Mouse (Mus musculus): ENCODE results near the gene Gm609. TPM values are rescaled to one million over a fixed set of nuclear protein-coding genes. Genes with fewer than 3 reads are reported as not detected.

The Gm609 gene
- 0.10 TPM in 1 of 2 replicates, not detected in the other for polyA plus RNA-seq (2015; fragmentation: Nextera tagmentation; extraction: Ambion mirVana)

GRCm38 (mm10) chr16:45492927-45493326 lies at the start of gene Gm609:
Gene Gm609, minus strand, starts transcription at chr16:45492969.

GRCm38 (mm10) chr16:45535009-45535408 lies 42.2 kb upstream of the Gm609 start, which contains the start of gene Slc9c1:
Gene Slc9c1, plus strand, starts transcription at chr16:45535309.

GRCm38 (mm10) chr16:45531950-45532349 lies 39.2 kb upstream of the Gm609 start, which contains the start of gene Gm17783:
Gene Gm17783, minus strand, starts transcription at chr16:45532050.

GRCm38 (mm10) chr16:45408425-45409063 lies 84.2 kb downstream of the Gm609 start, which contains the start of gene Cd200:
Gene Cd200, minus strand, starts transcription at chr16:45409053.

Other genes with a start within 250 kb of the Gm609 start
- gene Cd200, start 83.9 kb downstream of the Gm609 start, polyA plus RNA-seq (2015; fragmentation: Nextera tagmentation; extraction: Ambion mirVana), result 169 and 332 TPM in 2 replicates
- gene Gm17783, start 39.1 kb upstream of the Gm609 start, polyA plus RNA-seq (2015; fragmentation: Nextera tagmentation; extraction: Ambion mirVana), result 0.21 and 0.24 TPM in 2 replicates
- gene Slc9c1, start 42.3 kb upstream of the Gm609 start, polyA plus RNA-seq (2015; fragmentation: Nextera tagmentation; extraction: Ambion mirVana), result not detected in 2 replicates
- 0.41 and 0.69 TPM in 2 replicates for gene Gcsam, start 117.4 kb upstream of the Gm609 start, polyA plus RNA-seq (2015; fragmentation: Nextera tagmentation; extraction: Ambion mirVana)
- gene BC016579, start 161.1 kb upstream of the Gm609 start, polyA plus RNA-seq (2015; fragmentation: Nextera tagmentation; extraction: Ambion mirVana), result 0.08 and 0.16 TPM in 2 replicates
- gene Tmprss7, start 200.7 kb upstream of the Gm609 start, polyA plus RNA-seq (2015; fragmentation: Nextera tagmentation; extraction: Ambion mirVana), result 0.10 and 0.25 TPM in 2 replicates
- 42.8 and 105 TPM in 2 replicates for gene Tagln3, start 231.6 kb upstream of the Gm609 start, polyA plus RNA-seq (2015; fragmentation: Nextera tagmentation; extraction: Ambion mirVana)
- gene Abhd10, start 250.0 kb upstream of the Gm609 start, polyA plus RNA-seq (2015; fragmentation: Nextera tagmentation; extraction: Ambion mirVana), result 35.5 and 49.3 TPM in 2 replicates

All from adrenal gland, postnatal 0 days (tissue).